Mouse (Mus musculus) heart, embryonic 15.5 days (tissue): ENCODE measurements around the gene Macrod1. TPM values are rescaled to one million over a fixed set of nuclear protein-coding genes. Genes with fewer than 3 reads are reported as not detected.

Experiments
- ATAC-seq: fragments of 200-750 bp; cut with Nextera tagmentation; replicated peaks from 2 replicates; pipeline ENCODE4 v1.8.0; 2017; ENCODE audit warnings: low read depth, moderate TSS enrichment; ENCODE audit not compliant: insufficient number of reproducible peaks, insufficient read depth, low FRiP score
- H3K27ac ChIP-seq: fragments of 300-500 bp; sonication (generic); 2 replicates; pipeline ENCODE4 v1.5.1; 2015; ENCODE audit warnings: mild to moderate bottlenecking, inconsistent platforms
- H3K27me3 ChIP-seq: fragments of 300-500 bp; sonication (generic); 2 replicates; pipeline ENCODE4 v1.6.1; 2015; ENCODE audit warnings: inconsistent platforms
- H3K36me3 ChIP-seq: fragments of 300-500 bp; sonication (generic); 2 replicates; pipeline ENCODE4 v1.6.1; 2015; ENCODE audit warnings: mild to moderate bottlenecking, inconsistent platforms
- H3K4me1 ChIP-seq: fragments of 300-500 bp; sonication (generic); replicated peaks from 2 replicates; pipeline ENCODE4 v1.6.1; 2015; ENCODE audit warnings: inconsistent platforms
- H3K4me2 ChIP-seq: fragments of 300-500 bp; sonication (generic); 2 replicates; pipeline ENCODE4 v1.6.1; 2015; ENCODE audit warnings: inconsistent platforms, mild to moderate bottlenecking, moderate library complexity
- H3K4me3 ChIP-seq: fragments of 300-500 bp; sonication (generic); 2 replicates; pipeline ENCODE4 v1.5.1; 2015; ENCODE audit warnings: mild to moderate bottlenecking, inconsistent platforms
- H3K9ac ChIP-seq: fragments of 300-500 bp; sonication (generic); 2 replicates; pipeline ENCODE4 v1.6.1; 2015; ENCODE audit warnings: mild to moderate bottlenecking, inconsistent platforms
- H3K9me3 ChIP-seq: fragments of 300-500 bp; sonication (generic); replicated peaks from 2 replicates; pipeline ENCODE4 v1.6.1; 2016; ENCODE audit warnings: inconsistent platforms
- WGBS: fragments of 180-500 bp; shearing (Covaris S2); methylation state at CpG from one replicate; pipeline ENCODE4 v1.1.7; 2015; ENCODE audit warnings: mixed read lengths; 5-methylcytosine and 5-hydroxymethylcytosine counted together
- polyA plus RNA-seq: library from polyadenylated mRNA; unstranded; fragments of >200 nt; fragmentation: Nextera tagmentation; extraction: Ambion mirVana; gene quantifications from 2 replicates; pipeline ENCODE4 v1.2.1, GENCODE M21; 2015

Gene Macrod1
- polyA plus RNA-seq, 1 experiment from 2014 or later, result 57.6 TPM

DNA sequence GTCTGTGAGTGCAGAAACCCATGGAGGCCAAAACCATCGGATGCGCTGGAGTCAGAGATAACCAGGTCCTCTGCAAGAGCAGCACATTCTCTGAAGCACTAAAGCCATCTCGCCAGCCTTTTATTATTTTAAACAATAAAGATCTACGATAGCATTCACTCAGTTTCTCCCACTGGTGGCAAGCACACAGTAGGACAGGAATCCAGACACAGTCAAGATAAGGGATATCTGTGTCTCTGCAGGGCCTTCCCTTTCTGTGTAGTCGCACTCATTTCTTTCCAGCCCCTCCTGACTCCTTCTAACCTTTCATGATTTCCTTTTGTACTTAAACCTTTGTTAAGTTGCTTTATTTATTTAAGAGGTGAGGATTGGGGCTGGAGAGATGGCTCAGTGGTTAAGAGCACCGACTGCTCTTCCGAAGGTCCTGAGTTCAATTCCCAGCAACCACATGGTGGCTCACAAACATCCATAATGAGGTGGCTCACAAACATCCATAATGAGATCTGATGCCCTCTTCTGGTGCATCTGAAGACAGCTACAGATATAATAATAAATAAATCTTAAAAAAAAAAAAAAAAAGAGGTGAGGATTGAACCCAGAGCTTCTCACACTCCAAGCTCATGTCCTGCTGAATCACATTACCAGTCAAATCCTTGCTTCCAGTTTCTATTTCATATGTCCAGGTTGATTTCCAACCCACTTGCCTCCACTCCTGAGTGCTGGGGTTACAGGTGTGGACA is 153.5 kb downstream of the Macrod1 start:
- no peak overlapping the region for H3K4me2 ChIP-seq
- 83% methylated on average over 7 of the region's 7 CpGs for WGBS
- peaks cover 26% of the 10 kb centered on the region for H3K36me3 ChIP-seq
- no peak overlapping the region for H3K4me3 ChIP-seq
- H3K4me1 ChIP-seq, result peaks cover 23% of the 10 kb centered on the region
- ATAC-seq, result no peak
- H3K27me3 ChIP-seq, result no peaks in the 10 kb centered on the region
- H3K9ac ChIP-seq, result no peak overlapping the region
- no peak overlapping the region for H3K27ac ChIP-seq
- H3K9me3 ChIP-seq, result no peaks in the 10 kb centered on the region

DNA sequence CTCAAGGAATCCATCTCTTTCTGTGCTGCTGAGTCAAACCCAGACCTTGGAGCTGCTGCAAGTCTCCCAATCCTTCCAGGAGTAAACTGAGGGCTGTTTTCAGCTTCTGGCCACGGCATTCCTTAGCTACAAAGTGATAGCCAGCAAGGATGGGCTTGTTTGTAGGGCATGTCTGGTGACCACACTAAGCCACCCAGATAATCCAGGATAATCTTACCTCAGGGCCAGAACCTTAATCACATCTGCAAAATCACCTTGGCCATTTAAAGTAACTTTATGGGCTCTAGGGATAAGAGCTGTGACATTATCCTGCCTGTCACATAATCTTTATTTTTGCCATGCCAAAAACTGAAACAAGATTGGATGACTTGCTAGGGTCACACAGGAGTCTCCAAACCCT is 155.6 kb downstream of the Macrod1 start:
- Histone ChIP-seq H3K4me2 (no peak overlapping the region), H3K27ac (no peak overlapping the region), H3K27me3 (no peaks in the 10 kb centered on the region), H3K9ac (no peak overlapping the region), H3K36me3 (peaks cover 35% of the 10 kb centered on the region), H3K9me3 (no peaks in the 10 kb centered on the region), H3K4me1 (peaks cover 28% of the 10 kb centered on the region), H3K4me3 (no peak overlapping the region)
- ATAC-seq, result no peak
- 59% methylated on average over 1 of the region's 1 CpGs for WGBS

DNA sequence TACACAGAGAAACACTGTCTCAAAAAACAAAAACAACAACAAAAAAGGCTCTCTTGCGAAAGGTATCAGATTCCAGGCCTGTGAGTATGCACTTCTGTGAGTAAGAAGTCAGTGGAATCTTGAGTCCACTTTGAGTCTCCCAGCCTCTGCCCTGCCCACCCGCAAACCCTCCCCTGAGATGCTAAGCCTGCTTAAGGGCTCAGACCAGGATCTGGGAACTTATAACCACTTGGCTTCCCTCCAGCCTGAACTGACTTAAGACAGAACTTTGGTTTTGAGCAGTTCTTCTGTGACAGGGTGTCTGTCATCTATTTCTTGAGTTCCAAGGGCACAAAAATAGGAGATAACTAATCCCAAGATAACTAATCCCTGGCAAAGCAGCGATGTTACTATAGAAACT is 156.4 kb downstream of the Macrod1 start:
- WGBS, result 90% methylated on average over 3 of the region's 3 CpGs
- no peaks in the 10 kb centered on the region for H3K27me3 ChIP-seq
- H3K9ac ChIP-seq, result no peak overlapping the region
- H3K9me3 ChIP-seq, result no peaks in the 10 kb centered on the region
- peaks cover 35% of the 10 kb centered on the region for H3K36me3 ChIP-seq
- peaks cover 31% of the 10 kb centered on the region for H3K4me1 ChIP-seq
- H3K27ac ChIP-seq, result no peak overlapping the region
- H3K4me3 ChIP-seq, result no peak overlapping the region
- ATAC-seq, result no peak
- no peak overlapping the region for H3K4me2 ChIP-seq

DNA sequence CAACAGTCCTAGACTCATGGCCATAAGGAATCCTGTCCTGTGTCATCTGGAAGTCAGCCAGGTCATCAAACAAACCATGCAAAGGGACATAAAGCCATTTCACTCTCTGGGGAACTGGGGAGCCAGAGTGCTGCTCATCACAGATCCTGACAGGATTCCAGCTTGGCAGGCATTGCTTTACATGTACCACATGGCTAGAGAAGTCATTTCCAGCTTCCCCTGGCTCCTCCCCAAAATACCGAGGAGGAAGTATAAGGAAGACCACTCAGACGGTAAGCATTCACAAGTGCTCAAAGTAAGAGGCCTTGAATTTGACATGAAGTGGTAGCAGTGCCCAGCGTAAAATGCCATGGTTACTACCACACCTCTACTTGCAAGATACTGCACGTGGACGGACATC is 157.9 kb downstream of the Macrod1 start:
- Histone ChIP-seq H3K36me3 (peaks cover 35% of the 10 kb centered on the region), H3K9ac (0 out of 2 replicates have a peak overlapping the region, but pooled peaks have one; percentile 0), H3K27me3 (no peaks in the 10 kb centered on the region), H3K4me1 (peaks cover 34% of the 10 kb centered on the region), H3K27ac (0 out of 2 replicates have a peak overlapping the region, but pooled peaks have one; percentile 0), H3K9me3 (no peaks in the 10 kb centered on the region), H3K4me2 (peak overlapping the region; percentile 24), H3K4me3 (0 out of 2 replicates have a peak overlapping the region, but pooled peaks have one; percentile 77)
- 63% methylated on average over 5 of the region's 5 CpGs for WGBS
- no peak for ATAC-seq

DNA sequence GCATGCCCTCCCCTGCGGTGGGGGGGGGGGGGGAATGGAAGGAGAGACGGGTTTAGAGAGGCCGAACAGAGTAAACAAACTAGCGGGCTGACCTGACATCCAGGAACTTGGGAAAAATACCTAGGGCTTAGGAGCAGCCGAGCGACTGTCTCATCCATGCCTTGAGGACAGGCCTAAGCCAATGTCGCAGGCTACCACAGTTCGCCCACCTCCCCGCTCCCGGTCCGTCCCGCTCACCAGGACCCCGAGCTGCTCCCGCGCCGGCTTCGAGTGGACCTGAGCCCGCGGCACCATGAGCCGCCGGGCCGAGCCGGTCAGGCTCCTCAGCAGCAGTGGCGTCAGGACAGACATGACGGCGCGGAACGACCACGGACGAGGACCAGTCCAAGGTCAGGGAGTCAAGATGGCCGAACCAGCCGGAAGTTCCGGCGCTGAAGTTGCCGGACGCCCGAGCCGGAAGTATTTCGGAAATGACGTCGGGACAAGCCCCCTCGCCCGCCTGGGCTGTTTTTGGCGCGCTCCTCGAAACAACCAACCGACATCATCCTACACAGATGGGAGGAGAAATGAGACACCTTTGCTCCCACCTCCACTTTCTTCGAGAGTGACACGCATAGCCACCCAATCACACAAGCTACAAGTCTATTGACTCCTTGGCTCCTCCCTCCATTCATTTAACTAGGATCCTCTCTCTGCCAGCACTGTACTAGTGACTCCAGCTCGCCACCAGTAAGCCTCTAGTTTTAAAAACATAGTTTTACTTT is 160.7 kb downstream of the Macrod1 start, which contains the start of gene Cox8a:
Gene Cox8a (minus strand): TSS at position 455 of the 764 bp plus-strand sequence.
- peak within 1 kb of the TSS; percentile 84 for H3K9ac ChIP-seq
- peak within 1 kb of the TSS; percentile 77 for H3K4me3 ChIP-seq
- H3K4me2 ChIP-seq, result peak within 1 kb of the TSS; percentile 78
- H3K9me3 ChIP-seq, result no peaks in the 10 kb centered on the region
- peak within 1 kb of the TSS; percentile 93 for H3K27ac ChIP-seq
- WGBS, result under 1% methylated on average over 50 of the region's 50 CpGs
- H3K4me1 ChIP-seq, result peaks cover 34% of the 10 kb centered on the region
- H3K36me3 ChIP-seq, result peaks cover 30% of the 10 kb centered on the region
- no peaks in the 10 kb centered on the region for H3K27me3 ChIP-seq
- ATAC-seq, result peak; percentile 96

DNA sequence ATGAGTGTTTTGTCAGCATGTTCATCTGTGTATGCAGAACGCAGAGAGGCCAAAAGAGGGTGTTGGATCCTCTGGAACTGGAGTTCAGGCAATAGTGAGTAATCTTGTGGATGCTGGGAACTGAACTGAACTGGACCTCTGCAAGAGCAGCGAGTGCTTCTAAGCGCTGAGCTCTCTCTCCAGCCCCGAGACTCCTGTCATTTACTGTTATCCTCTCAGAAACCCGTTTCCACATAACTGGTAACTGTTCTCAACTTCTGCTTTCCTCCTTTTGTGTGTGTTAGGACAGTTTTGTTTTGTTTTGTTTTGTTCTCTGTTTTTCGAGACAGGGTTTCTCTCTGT is 161.3 kb downstream of the Macrod1 start:
- no peak overlapping the region for H3K27ac ChIP-seq
- WGBS, result 9% methylated on average over 6 of the region's 6 CpGs
- ATAC-seq, result no peak
- peak overlapping the region; percentile 77 for H3K4me3 ChIP-seq
- peak overlapping the region; percentile 55 for H3K4me2 ChIP-seq
- H3K9me3 ChIP-seq, result no peaks in the 10 kb centered on the region
- H3K36me3 ChIP-seq, result peaks cover 29% of the 10 kb centered on the region
- no peaks in the 10 kb centered on the region for H3K27me3 ChIP-seq
- H3K9ac ChIP-seq, result no peak overlapping the region
- peaks cover 34% of the 10 kb centered on the region for H3K4me1 ChIP-seq

DNA sequence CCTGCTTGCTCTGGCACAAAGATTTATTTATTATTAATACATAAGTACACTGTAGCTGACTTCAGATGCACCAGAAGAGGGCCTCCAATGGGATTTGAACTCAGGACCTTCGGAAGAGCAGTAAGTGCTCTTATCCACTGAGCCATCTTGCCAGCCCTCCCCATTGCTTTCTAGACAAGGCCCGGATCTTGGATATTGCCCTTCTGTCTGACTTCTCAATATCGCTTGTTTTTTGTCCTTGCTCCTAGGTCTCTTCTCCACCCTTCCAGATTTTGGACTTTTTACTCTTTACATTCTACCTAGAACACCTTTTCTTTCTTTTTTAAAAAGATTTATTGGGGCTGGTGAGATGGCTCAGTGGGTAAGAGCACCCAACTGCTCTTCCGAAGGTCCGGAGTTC is 162.1 kb downstream of the Macrod1 start:
- Histone ChIP-seq H3K4me3 (no peak overlapping the region), H3K36me3 (peaks cover 21% of the 10 kb centered on the region), H3K9me3 (no peaks in the 10 kb centered on the region), H3K4me1 (peaks cover 34% of the 10 kb centered on the region), H3K9ac (no peak overlapping the region), H3K4me2 (no peak overlapping the region), H3K27ac (no peak overlapping the region), H3K27me3 (no peaks in the 10 kb centered on the region)
- 94% methylated on average over 5 of the region's 5 CpGs for WGBS
- no peak for ATAC-seq

DNA sequence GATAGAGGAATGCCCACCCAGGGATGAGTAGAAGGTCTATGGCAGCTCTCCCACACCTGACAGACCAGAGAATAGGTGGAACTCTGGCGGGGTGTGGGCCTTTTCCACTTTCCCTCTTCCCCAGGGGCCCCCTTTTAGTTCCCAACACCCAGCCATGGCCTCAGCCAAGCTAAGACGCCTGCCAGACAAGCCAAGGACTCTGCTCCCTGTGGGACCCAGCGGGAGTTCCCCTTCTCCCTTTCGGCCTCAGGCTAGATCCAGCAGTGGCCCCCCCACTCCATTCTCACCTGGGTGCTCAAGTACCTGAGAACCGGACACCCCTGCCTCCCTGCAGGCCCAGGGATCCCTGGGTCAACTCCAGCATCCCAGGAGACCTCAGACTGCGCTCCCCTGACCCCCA is 165.6 kb downstream of the Macrod1 start:
- peaks cover 6% of the 10 kb centered on the region for H3K4me1 ChIP-seq
- H3K27ac ChIP-seq, result no peak overlapping the region
- ATAC-seq, result no peak
- no peaks in the 10 kb centered on the region for H3K9me3 ChIP-seq
- 88% methylated on average over 6 of the region's 6 CpGs for WGBS
- H3K4me3 ChIP-seq, result no peak overlapping the region
- H3K27me3 ChIP-seq, result no peaks in the 10 kb centered on the region
- H3K9ac ChIP-seq, result no peak overlapping the region
- H3K36me3 ChIP-seq, result peaks cover 18% of the 10 kb centered on the region
- H3K4me2 ChIP-seq, result no peak overlapping the region

DNA sequence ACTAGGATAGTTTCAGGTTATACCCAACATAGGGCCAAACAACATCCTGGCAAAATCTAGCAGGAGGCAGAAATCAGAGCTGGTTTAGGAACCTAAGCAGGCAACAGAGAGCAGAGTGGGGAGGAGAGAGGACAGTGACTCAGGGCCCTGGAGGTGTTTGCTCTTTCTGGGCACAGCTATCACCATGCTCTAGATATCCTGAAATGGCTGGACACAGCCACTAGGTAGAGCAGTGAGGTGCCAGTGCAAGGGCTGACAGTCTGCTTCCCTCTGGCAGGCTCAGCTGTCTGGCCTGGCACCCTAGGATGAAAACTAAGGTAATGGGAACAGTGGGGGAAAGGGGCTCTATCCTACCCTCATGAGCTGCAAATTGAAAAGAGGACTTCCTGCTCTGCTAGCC is 166.9 kb downstream of the Macrod1 start:
- no peaks in the 10 kb centered on the region for H3K9me3 ChIP-seq
- H3K36me3 ChIP-seq, result peaks cover 30% of the 10 kb centered on the region
- H3K4me3 ChIP-seq, result no peak overlapping the region
- no peak overlapping the region for H3K4me2 ChIP-seq
- H3K4me1 ChIP-seq, result no peaks in the 10 kb centered on the region
- no peak overlapping the region for H3K9ac ChIP-seq
- no peak for ATAC-seq
- H3K27ac ChIP-seq, result no peak overlapping the region
- H3K27me3 ChIP-seq, result no peaks in the 10 kb centered on the region

DNA sequence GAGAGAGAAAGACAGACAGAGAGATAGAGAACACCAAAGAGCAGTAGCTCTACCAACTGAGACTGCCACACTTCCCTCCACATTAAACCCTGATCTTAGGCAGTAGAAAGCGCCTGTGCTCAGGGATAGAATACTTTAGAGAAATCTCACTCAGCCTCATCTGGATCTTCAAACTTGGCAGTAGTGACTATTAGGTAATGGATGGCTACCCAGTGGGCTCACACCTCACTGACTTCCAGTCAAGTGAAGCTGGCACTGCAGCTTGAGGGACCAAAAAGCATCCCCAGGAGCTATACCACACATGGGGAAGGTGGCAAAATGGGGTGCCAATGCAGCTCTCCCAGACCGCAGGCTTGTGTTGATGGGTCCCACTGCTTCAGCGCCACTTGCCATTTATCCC is 167.6 kb downstream of the Macrod1 start:
- WGBS, result 89% methylated on average over 3 of the region's 3 CpGs
- H3K9me3 ChIP-seq, result no peaks in the 10 kb centered on the region
- no peak overlapping the region for H3K9ac ChIP-seq
- H3K4me2 ChIP-seq, result no peak overlapping the region
- no peak overlapping the region for H3K4me3 ChIP-seq
- H3K4me1 ChIP-seq, result no peaks in the 10 kb centered on the region
- H3K27ac ChIP-seq, result no peak overlapping the region
- H3K36me3 ChIP-seq, result peaks cover 38% of the 10 kb centered on the region
- no peak for ATAC-seq
- no peaks in the 10 kb centered on the region for H3K27me3 ChIP-seq

DNA sequence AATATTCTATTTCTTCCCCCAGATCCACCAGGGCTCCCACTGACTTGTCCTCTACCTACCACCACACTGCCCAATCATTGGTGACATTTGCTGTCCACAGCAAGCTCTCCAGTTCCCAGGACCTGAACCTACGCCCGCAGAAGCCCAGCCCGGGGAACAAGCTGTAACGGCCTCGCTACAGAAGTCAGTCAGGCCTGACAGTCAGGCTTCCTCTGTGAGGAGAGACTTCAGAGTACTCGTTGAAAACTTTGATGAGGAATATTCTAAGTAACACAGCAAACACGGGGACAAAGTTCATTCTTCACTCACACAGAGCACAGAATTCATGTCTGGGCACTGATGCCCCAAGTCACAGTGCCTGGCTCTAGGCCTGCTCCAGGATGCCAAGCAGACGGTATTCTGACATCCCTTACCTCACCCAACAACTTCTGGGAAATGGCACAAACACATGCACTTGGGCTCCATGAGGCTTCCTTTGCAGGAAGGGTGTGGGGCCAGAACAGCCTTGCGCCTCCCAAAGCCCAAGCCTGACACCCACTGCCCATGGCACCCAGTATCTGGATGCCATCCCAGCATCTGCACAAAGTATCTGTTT is 168.6 kb downstream of the Macrod1 start:
- H3K27ac ChIP-seq, result no peak overlapping the region
- ATAC-seq, result no peak
- no peak overlapping the region for H3K4me2 ChIP-seq
- no peak overlapping the region for H3K4me3 ChIP-seq
- H3K27me3 ChIP-seq, result no peaks in the 10 kb centered on the region
- H3K9ac ChIP-seq, result no peak overlapping the region
- no peaks in the 10 kb centered on the region for H3K4me1 ChIP-seq
- WGBS, result 82% methylated on average over 9 of the region's 9 CpGs
- peaks cover 48% of the 10 kb centered on the region for H3K36me3 ChIP-seq
- H3K9me3 ChIP-seq, result no peaks in the 10 kb centered on the region
